Mouse (Mus musculus): Measurements from ENCODE around the gene Il3.

The Il3 gene

GRCm38 (mm10) chr11:54216091-54216490 is 51.0 kb downstream of the Il3 start:
- DNase-seq (ENCODE audit: low spot score in 2 of 2), result no peak

All from frontal cortex, postnatal 25 days (tissue).